Mouse (Mus musculus): Measurements from ENCODE around the gene Prim2. TPM values are rescaled to one million over a fixed set of nuclear protein-coding genes. Genes with fewer than 3 reads are reported as not detected.

The Prim2 gene
- polyA plus RNA-seq, 1 experiment = 38.4 TPM

DNA sequence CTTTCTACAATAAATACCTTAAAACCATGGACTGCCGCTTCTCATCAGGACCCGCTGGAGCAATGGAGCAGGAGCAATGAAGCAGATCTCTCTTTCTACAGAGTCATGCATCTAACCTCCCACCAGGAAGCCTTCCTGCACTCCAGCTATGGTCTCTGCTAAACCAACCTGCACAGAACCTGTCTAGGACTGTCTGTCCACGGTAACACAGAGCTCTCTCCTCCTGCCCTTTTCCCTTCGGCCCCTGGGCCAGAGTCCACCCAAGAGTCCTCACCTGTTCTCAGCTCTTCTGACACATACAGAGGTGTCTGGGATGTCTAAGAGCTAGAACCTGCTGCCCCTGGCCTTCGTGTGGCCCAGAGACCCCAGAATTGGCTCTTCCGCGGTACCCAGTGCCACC is 11.3 kb upstream of the Prim2 start:
- Histone ChIP-seq H3K27ac (ENCODE audit: insufficient read depth, low read length) (no peak overlapping the region), H3K9me3 (replicated peaks; ENCODE audit: control insufficient read depth, insufficient read depth, low read length, poor library complexity, severe bottlenecking) (peaks cover 3% of the 10 kb centered on the region; the same call in 1 of the 2 replicates), H3K36me3 (ENCODE audit: control insufficient read depth, insufficient read depth, low read length, poor library complexity, severe bottlenecking) (no peaks in the 10 kb centered on the region), H3K4me3 (ENCODE audit: low read depth, low read length) (no peak overlapping the region), H3K27me3 (ENCODE audit: control insufficient read depth, insufficient read depth, low read length, poor library complexity, severe bottlenecking) (no peaks in the 10 kb centered on the region), H3K4me1 (ENCODE audit: control insufficient read depth, insufficient read depth, low read length) (no peaks in the 10 kb centered on the region), H3K9ac (ENCODE audit: low read depth, poor library complexity, severe bottlenecking) (no peak overlapping the region)
- no peak for TF ChIP-seq POLR2A (IDR thresholded peaks at IDR 0.05; ENCODE audit: insufficient read depth, low read length)

DNA sequence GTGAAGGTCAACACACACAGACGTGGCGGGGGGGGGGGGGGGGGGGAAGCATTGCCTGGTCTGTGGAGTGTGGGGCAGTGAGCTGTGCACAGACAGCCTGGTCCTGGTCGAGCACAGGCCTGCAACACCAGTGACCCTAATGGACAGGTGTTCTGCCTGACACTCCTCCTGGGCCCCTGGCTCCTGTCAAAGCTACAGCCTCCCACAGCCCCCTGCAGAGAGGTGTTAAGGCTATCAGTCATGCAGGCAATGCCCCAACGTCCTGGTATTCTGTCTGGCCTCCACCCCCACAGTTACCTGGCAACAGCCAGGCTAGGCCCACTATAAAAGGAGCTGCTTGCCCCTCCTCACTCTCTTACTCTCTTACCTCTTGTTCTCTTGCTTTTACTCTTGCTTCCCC is 10.8 kb upstream of the Prim2 start:
- H3K9ac ChIP-seq (ENCODE audit: low read depth, poor library complexity, severe bottlenecking) = no peak overlapping the region
- no peak overlapping the region for H3K4me3 ChIP-seq (ENCODE audit: low read depth, low read length)
- H3K36me3 ChIP-seq (ENCODE audit: control insufficient read depth, insufficient read depth, low read length, poor library complexity, severe bottlenecking) = no peaks in the 10 kb centered on the region
- H3K27me3 ChIP-seq (ENCODE audit: control insufficient read depth, insufficient read depth, low read length, poor library complexity, severe bottlenecking) = no peaks in the 10 kb centered on the region
- no peaks in the 10 kb centered on the region for H3K4me1 ChIP-seq (ENCODE audit: control insufficient read depth, insufficient read depth, low read length)
- TF ChIP-seq POLR2A (IDR thresholded peaks at IDR 0.05; ENCODE audit: insufficient read depth, low read length) = no peak
- TF ChIP-seq CTCF (IDR thresholded peaks at IDR 0.05; ENCODE audit: low read depth, low read length) = no peak
- no peak for TF ChIP-seq EP300 (IDR thresholded peaks at IDR 0.05; ENCODE audit: insufficient read depth, low read depth, low read length)
- H3K27ac ChIP-seq (ENCODE audit: insufficient read depth, low read length) = no peak overlapping the region
- H3K9me3 ChIP-seq (replicated peaks; ENCODE audit: control insufficient read depth, insufficient read depth, low read length, poor library complexity, severe bottlenecking) = peaks cover under 1% of the 10 kb centered on the region; the same call in 1 of the 2 replicates

DNA sequence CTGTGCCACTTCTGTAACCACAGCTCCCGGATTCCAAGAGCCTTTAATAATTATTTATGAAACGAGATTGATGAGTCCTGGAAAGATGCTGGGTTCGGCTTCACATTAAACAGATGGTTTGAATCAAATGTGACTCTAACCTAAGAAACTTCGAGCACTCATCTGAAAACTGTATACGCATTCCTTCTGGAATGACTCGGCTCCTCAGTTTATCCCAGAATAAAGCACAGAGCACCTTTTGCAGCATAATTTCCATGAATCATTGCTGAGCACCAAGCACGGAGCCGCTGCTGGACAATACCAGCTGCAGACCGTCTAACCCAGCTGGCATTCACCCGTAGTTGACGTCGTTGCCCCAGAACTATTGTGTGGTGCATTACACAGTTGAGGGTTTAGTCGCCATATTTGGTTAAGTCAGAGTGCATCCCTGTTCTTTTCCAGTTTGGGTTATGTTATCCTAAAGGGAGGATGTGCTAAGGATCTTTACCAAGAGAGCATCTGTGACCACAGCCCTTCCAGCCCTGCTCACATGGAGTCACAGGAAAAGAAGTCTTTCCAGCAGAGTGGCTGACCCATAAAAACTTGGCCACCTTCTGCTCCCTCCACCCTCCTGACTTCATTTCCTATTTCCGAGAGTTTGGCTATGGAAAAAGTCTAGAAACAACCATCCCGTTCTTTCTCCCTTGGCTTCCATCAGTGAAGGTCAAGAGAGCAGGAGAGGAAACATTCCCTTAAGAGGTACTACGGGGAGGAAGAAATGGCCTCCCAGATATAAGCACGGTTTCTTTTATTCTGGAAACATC is 3.8 kb upstream of the Prim2 start:
- H3K27me3 ChIP-seq (ENCODE audit: control insufficient read depth, insufficient read depth, low read length, poor library complexity, severe bottlenecking) = no peaks in the 10 kb centered on the region
- H3K4me1 ChIP-seq (ENCODE audit: control insufficient read depth, insufficient read depth, low read length) = no peaks in the 10 kb centered on the region
- H3K9ac ChIP-seq (ENCODE audit: low read depth, poor library complexity, severe bottlenecking) = no peak overlapping the region
- no peak overlapping the region for H3K4me3 ChIP-seq (ENCODE audit: low read depth, low read length)
- H3K9me3 ChIP-seq (replicated peaks; ENCODE audit: control insufficient read depth, insufficient read depth, low read length, poor library complexity, severe bottlenecking) = no peaks in the 10 kb centered on the region
- H3K36me3 ChIP-seq (ENCODE audit: control insufficient read depth, insufficient read depth, low read length, poor library complexity, severe bottlenecking) = no peaks in the 10 kb centered on the region
- H3K27ac ChIP-seq (ENCODE audit: insufficient read depth, low read length) = no peak overlapping the region
- TF ChIP-seq CTCF (IDR thresholded peaks at IDR 0.05; ENCODE audit: low read depth, low read length) (no peak), POLR2A (IDR thresholded peaks at IDR 0.05; ENCODE audit: insufficient read depth, low read length) (no peak), EP300 (IDR thresholded peaks at IDR 0.05; ENCODE audit: insufficient read depth, low read depth, low read length) (no peak)

DNA sequence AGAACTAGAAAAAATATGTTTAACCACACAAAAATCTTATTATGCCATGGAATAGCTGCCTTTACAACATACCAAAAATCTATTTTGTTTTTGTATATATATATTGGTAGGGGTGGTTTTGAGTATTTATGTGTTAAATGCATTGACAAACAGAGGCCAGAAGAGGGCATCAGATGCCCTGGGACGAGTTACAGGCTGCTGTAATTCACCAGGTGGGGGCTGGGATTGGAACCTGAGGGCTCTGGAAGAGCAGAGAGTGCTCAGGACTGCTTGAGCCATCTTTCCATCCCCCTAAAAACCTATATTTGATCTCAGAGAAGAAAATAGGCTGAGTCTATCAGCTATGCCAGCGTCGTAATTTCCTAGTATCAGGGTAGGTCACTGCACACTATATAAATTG is 2.9 kb upstream of the Prim2 start:
- no peaks in the 10 kb centered on the region for H3K4me1 ChIP-seq (ENCODE audit: control insufficient read depth, insufficient read depth, low read length)
- peak; percentile 47 for TF ChIP-seq CTCF (IDR thresholded peaks at IDR 0.05; ENCODE audit: low read depth, low read length)
- no peak for TF ChIP-seq EP300 (IDR thresholded peaks at IDR 0.05; ENCODE audit: insufficient read depth, low read depth, low read length)
- no peak for TF ChIP-seq POLR2A (IDR thresholded peaks at IDR 0.05; ENCODE audit: insufficient read depth, low read length)

DNA sequence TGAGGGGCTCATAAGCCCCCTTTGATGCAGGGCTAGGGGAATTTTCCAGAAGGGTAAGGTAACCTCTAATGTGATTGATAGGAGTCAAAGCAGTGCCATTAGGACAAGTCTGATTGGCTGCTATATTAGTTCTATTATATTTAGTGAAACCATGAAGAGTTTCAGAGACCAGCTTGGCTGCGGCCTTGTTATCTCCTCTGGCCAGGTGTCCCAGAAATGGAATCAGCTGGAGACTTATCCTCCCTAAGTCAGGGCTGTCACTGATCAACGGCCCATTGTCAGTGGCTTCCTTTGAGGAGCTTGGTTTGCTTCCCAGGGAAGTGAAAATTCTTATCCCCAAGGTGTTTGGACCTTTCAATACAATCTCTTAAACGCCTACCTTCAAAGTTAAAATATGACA is 2.5 kb upstream of the Prim2 start:
- H3K4me3 ChIP-seq (ENCODE audit: low read depth, low read length) = no peak overlapping the region
- no peak overlapping the region for H3K27ac ChIP-seq (ENCODE audit: insufficient read depth, low read length)
- no peaks in the 10 kb centered on the region for H3K27me3 ChIP-seq (ENCODE audit: control insufficient read depth, insufficient read depth, low read length, poor library complexity, severe bottlenecking)
- H3K4me1 ChIP-seq (ENCODE audit: control insufficient read depth, insufficient read depth, low read length) = no peaks in the 10 kb centered on the region
- no peak overlapping the region for H3K9ac ChIP-seq (ENCODE audit: low read depth, poor library complexity, severe bottlenecking)
- TF ChIP-seq POLR2A (IDR thresholded peaks at IDR 0.05; ENCODE audit: insufficient read depth, low read length) = no peak
- no peak for TF ChIP-seq EP300 (IDR thresholded peaks at IDR 0.05; ENCODE audit: insufficient read depth, low read depth, low read length)
- no peak for TF ChIP-seq CTCF (IDR thresholded peaks at IDR 0.05; ENCODE audit: low read depth, low read length)
- no peaks in the 10 kb centered on the region for H3K36me3 ChIP-seq (ENCODE audit: control insufficient read depth, insufficient read depth, low read length, poor library complexity, severe bottlenecking)
- H3K9me3 ChIP-seq (replicated peaks; ENCODE audit: control insufficient read depth, insufficient read depth, low read length, poor library complexity, severe bottlenecking) = no peaks in the 10 kb centered on the region

More for the DNA sequence above, 2.9 kb upstream of the Prim2 start:
- Histone ChIP-seq H3K9me3 (replicated peaks; ENCODE audit: control insufficient read depth, insufficient read depth, low read length, poor library complexity, severe bottlenecking) (no peaks in the 10 kb centered on the region), H3K9ac (ENCODE audit: low read depth, poor library complexity, severe bottlenecking) (no peak overlapping the region), H3K36me3 (ENCODE audit: control insufficient read depth, insufficient read depth, low read length, poor library complexity, severe bottlenecking) (no peaks in the 10 kb centered on the region), H3K27me3 (ENCODE audit: control insufficient read depth, insufficient read depth, low read length, poor library complexity, severe bottlenecking) (no peaks in the 10 kb centered on the region), H3K4me3 (ENCODE audit: low read depth, low read length) (no peak overlapping the region), H3K27ac (ENCODE audit: insufficient read depth, low read length) (no peak overlapping the region)

DNA sequence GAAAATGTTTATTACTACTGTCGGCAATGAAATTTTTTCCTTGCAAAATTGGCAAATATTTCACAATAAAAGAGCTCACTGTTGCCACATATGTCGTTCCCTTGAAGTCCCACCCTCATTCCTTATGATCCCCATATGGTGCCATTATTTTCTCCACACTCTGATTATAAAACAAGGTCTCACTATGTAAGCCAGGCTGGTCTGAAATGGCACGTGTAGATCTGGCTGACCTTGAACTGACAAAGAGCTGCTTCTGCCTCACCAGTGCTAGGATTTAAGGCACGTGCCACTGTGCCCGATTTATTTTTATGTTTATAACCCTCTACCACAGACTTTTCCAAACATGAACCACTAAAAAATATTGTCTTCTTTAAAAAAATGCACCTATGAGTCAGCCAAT is 1.8 kb upstream of the Prim2 start:
- H3K4me3 ChIP-seq (ENCODE audit: low read depth, low read length) = no peak overlapping the region
- H3K27me3 ChIP-seq (ENCODE audit: control insufficient read depth, insufficient read depth, low read length, poor library complexity, severe bottlenecking) = no peaks in the 10 kb centered on the region
- no peaks in the 10 kb centered on the region for H3K4me1 ChIP-seq (ENCODE audit: control insufficient read depth, insufficient read depth, low read length)
- no peak overlapping the region for H3K27ac ChIP-seq (ENCODE audit: insufficient read depth, low read length)
- no peaks in the 10 kb centered on the region for H3K9me3 ChIP-seq (replicated peaks; ENCODE audit: control insufficient read depth, insufficient read depth, low read length, poor library complexity, severe bottlenecking)
- no peaks in the 10 kb centered on the region for H3K36me3 ChIP-seq (ENCODE audit: control insufficient read depth, insufficient read depth, low read length, poor library complexity, severe bottlenecking)
- no peak overlapping the region for H3K9ac ChIP-seq (ENCODE audit: low read depth, poor library complexity, severe bottlenecking)
- TF ChIP-seq CTCF (IDR thresholded peaks at IDR 0.05; ENCODE audit: low read depth, low read length) (no peak), EP300 (IDR thresholded peaks at IDR 0.05; ENCODE audit: insufficient read depth, low read depth, low read length) (no peak), POLR2A (IDR thresholded peaks at IDR 0.05; ENCODE audit: insufficient read depth, low read length) (no peak)

Measured in ES-Bruce4 (cell line).